ENCODE assay signal across 20 mouse cellular contexts in genomic region chr6:39289721-39290120, GRCm38 (mm10).
DNase-seq lines count a peak whose midpoint lies in the region; ATAC-seq and TF ChIP-seq lines count a peak whose summit lies in the region.
"Had no signal": no experiment of that assay in that cellular context is flagged by ENCODE, and none has a peak within 500 bp of the region (broad histone marks: within the 10 kb centered on the region; RNA-seq: fewer than 3 reads in every experiment).

No protein-coding gene starts in this region.

- H3K4me1 ChIP-seq in heart, embryonic 13.5 days = peaks cover 32% of the 10 kb centered on the region
- peaks cover 6% of the 10 kb centered on the region; the same call in 1 of the 2 replicates for H3K4me1 ChIP-seq in heart, adult 2 months (ENCODE audit: control insufficient read depth, insufficient read depth, low read length)
- no peaks in the 10 kb centered on the region; the same call in 1 of the 2 replicates for H3K4me1 ChIP-seq in midbrain, embryonic 11.5 days (ENCODE audit: control insufficient read depth, insufficient read depth, low read length)

- H3K36me3 ChIP-seq in heart, embryonic 13.5 days = no peaks in the 10 kb centered on the region
- no peaks in the 10 kb centered on the region for H3K36me3 ChIP-seq in heart, adult 2 months (ENCODE audit: control insufficient read depth, insufficient read depth, low read length)
- no peaks in the 10 kb centered on the region for H3K36me3 ChIP-seq in midbrain, embryonic 11.5 days (ENCODE audit: control insufficient read depth, insufficient read depth, low read length)
- H3K36me3 ChIP-seq: embryonic facial prominence, embryonic 10.5 days; kidney, embryonic 15.5 days; limb, embryonic 15.5 days had no signal

- peak overlapping the region; percentile 38 for H3K4me2 ChIP-seq in heart, embryonic 13.5 days
- H3K4me2 ChIP-seq in midbrain, embryonic 11.5 days = no peak overlapping the region
- H3K4me2 ChIP-seq: kidney, embryonic 15.5 days; limb, embryonic 15.5 days had no signal

- TF ChIP-seq EP300 in heart, adult 2 months (IDR thresholded peaks at IDR 0.05; ENCODE audit: insufficient read depth, low read depth, low read length) = no peak

- peak overlapping the region; percentile 15 for H3K9ac ChIP-seq in heart, embryonic 13.5 days
- no peak overlapping the region for H3K9ac ChIP-seq in heart, adult 2 months (ENCODE audit: low read depth, low read length)
- no peak overlapping the region for H3K9ac ChIP-seq in midbrain, embryonic 11.5 days (ENCODE audit: low read length)
- H3K9ac ChIP-seq: forebrain, postnatal 0 days; kidney, embryonic 15.5 days; limb, embryonic 15.5 days had no signal

- H3K27ac ChIP-seq in heart, embryonic 13.5 days (replicated peaks) = peak overlapping the region; percentile 79
- no peak overlapping the region for H3K27ac ChIP-seq in heart, adult 2 months
- no peak overlapping the region for H3K27ac ChIP-seq in midbrain, embryonic 11.5 days (ENCODE audit: low read depth, low read length)
- H3K27ac ChIP-seq: embryonic facial prominence, embryonic 10.5 days; kidney, embryonic 15.5 days; left cerebral cortex, adult 2 months; limb, embryonic 15.5 days had no signal

- intact Hi-C loops in heart, adult 2 months (cut with DNase I) = no loop called here

- 11% methylated on average over 7 of the region's 7 CpGs for WGBS in heart, embryonic 13.5 days
- 47% methylated on average over 7 of the region's 7 CpGs for WGBS in heart, adult 2 months
- WGBS in midbrain, embryonic 11.5 days = 85% methylated on average over 7 of the region's 7 CpGs

- DNase-seq in heart, adult 2 months = no peak
- peak; percentile 65 for DNase-seq in 416B (ENCODE audit: low read depth)
- DNase-seq in induced T-regulatory cell, adult 2 months (ENCODE audit: low read depth) = peak; percentile 31
- DNase-seq in lung, postnatal 25 days (ENCODE audit: low spot score) = peak; percentile 16
- DNase-seq in spleen, postnatal 4 days (ENCODE audit: low spot score in 2 of 2) = no peak
- no peak for DNase-seq in right cerebral cortex, adult 18-20 months
- no peak for DNase-seq in midbrain, embryonic 11.5 days (ENCODE audit: low spot score, missing footprints)
- DNase-seq: B cell, adult 2 months; cerebellum, adult 11 months; cerebellum, postnatal 25 days; forebrain, postnatal 0 days; gastrocnemius, postnatal 10 days; retina, postnatal 1 day; thymus, postnatal 4 days had no signal

- no peaks in the 10 kb centered on the region for H3K27me3 ChIP-seq in heart, embryonic 13.5 days (replicated peaks)
- no peaks in the 10 kb centered on the region for H3K27me3 ChIP-seq in heart, adult 2 months (ENCODE audit: control insufficient read depth, insufficient read depth, low read length)
- no peaks in the 10 kb centered on the region for H3K27me3 ChIP-seq in midbrain, embryonic 11.5 days (ENCODE audit: control insufficient read depth, insufficient read depth, low read length)
- H3K27me3 ChIP-seq: kidney, embryonic 15.5 days; limb, embryonic 15.5 days had no signal

- no peak overlapping the region for H3K4me3 ChIP-seq in heart, embryonic 13.5 days
- H3K4me3 ChIP-seq in heart, adult 2 months = no peak overlapping the region
- no peak overlapping the region for H3K4me3 ChIP-seq in midbrain, embryonic 11.5 days (ENCODE audit: low read depth, low read length)
- H3K4me3 ChIP-seq: embryonic facial prominence, embryonic 10.5 days; erythroblast, embryonic 14.5 days; kidney, embryonic 15.5 days; left cerebral cortex, adult 2 months; limb, embryonic 15.5 days had no signal

- TF ChIP-seq POLR2A in heart, adult 2 months (IDR thresholded peaks at IDR 0.05; ENCODE audit: insufficient read depth, low read depth, low read length) = no peak

- TF ChIP-seq CTCF in heart, adult 2 months (IDR thresholded peaks at IDR 0.05) = no peak

- ATAC-seq in heart, embryonic 13.5 days (ENCODE audit: extremely low read depth, insufficient number of reproducible peaks, low FRiP score, low TSS enrichment) = no peak
- ATAC-seq in midbrain, embryonic 11.5 days (ENCODE audit: low FRiP score) = no peak
- ATAC-seq: forebrain, postnatal 0 days had no signal

- H3K79me2 ChIP-seq in heart, adult 2 months (replicated peaks; ENCODE audit: control insufficient read depth, insufficient read depth, low read length) = no peaks in the 10 kb centered on the region

- no peaks in the 10 kb centered on the region for H3K9me3 ChIP-seq in heart, embryonic 13.5 days
- no peaks in the 10 kb centered on the region for H3K9me3 ChIP-seq in midbrain, embryonic 11.5 days (ENCODE audit: control insufficient read depth, low read length)
- H3K9me3 ChIP-seq: embryonic facial prominence, embryonic 10.5 days; kidney, embryonic 15.5 days; limb, embryonic 15.5 days had no signal

Comparison
In these comparisons a context has a peak if more than half of its experiments do, and no peak if none do; other contexts are left out.
1. DNase-seq: peak in 416B (single experiment), induced T-regulatory cell, adult 2 months (single experiment) and lung, postnatal 25 days (single experiment); none in heart, adult 2 months (0 of 2), spleen, postnatal 4 days (0 of 2), right cerebral cortex, adult 18-20 months (single experiment) and midbrain, embryonic 11.5 days (single experiment).